Mouse (Mus musculus): ENCODE results near the gene Add3.
A peak's percentile ranks its signal among the peaks of the same experiment; 100 is the strongest.

Gene Add3

GRCm38 (mm10) chr19:53273055-53273722 lies 132.9 kb downstream of the Add3 start:
- DNase-seq (ENCODE audit: low read depth, low spot score) = peak; percentile 42

- no peak for DNase-seq (ENCODE audit: low read depth, low spot score)
Observed at GRCm38 (mm10) chr19:53273781-53274428, 133.7 kb downstream of the Add3 start.

- DNase-seq (ENCODE audit: low read depth, low spot score) = no peak
Observed at GRCm38 (mm10) chr19:53275204-53275603, 135.0 kb downstream of the Add3 start.

- DNase-seq (ENCODE audit: low read depth, low spot score) = no peak
Observed at GRCm38 (mm10) chr19:53276902-53277707, 136.9 kb downstream of the Add3 start.

- DNase-seq (ENCODE audit: low read depth, low spot score) = no peak
Observed at GRCm38 (mm10) chr19:53278491-53279415, 138.5 kb downstream of the Add3 start.

GRCm38 (mm10) chr19:53280254-53280653 lies 140.0 kb downstream of the Add3 start:
- no peak for DNase-seq (ENCODE audit: low read depth, low spot score)

- DNase-seq (ENCODE audit: low read depth, low spot score) = peak; percentile 77
Observed at GRCm38 (mm10) chr19:53282571-53282970, 142.3 kb downstream of the Add3 start.

- no peak for DNase-seq (ENCODE audit: low read depth, low spot score)
Observed at GRCm38 (mm10) chr19:53283742-53284141, 143.5 kb downstream of the Add3 start.

- DNase-seq (ENCODE audit: low read depth, low spot score) = peak; percentile 61
Observed at GRCm38 (mm10) chr19:53284268-53285208, 144.3 kb downstream of the Add3 start.

GRCm38 (mm10) chr19:53296331-53297254 lies 156.3 kb downstream of the Add3 start:
- no peak for DNase-seq (ENCODE audit: low read depth, low spot score)

Data from brain, adult 2 months (tissue).